Mouse (Mus musculus) neural tube, embryonic 10.5 days (tissue): ENCODE results near the gene Magi2.
"Not testable (repeated sequence)": the region's sequence is repeated elsewhere in the genome, so short reads cannot be mapped to it uniquely, and the experiment has no call there.

Source experiments
- DNase-seq: peaks from one replicate; pipeline ENCODE4 v3.0.0-alpha.2; 2017; ENCODE audit warnings: low spot score; ENCODE audit errors: extremely low spot score

Gene Magi2

GRCm38 (mm10) chr5:20227912-20228762, 1001.3 kb downstream of the Magi2 start:
- no peak for DNase-seq

GRCm38 (mm10) chr5:20231908-20232307, 1005.1 kb downstream of the Magi2 start:
- no peak for DNase-seq

DNA sequence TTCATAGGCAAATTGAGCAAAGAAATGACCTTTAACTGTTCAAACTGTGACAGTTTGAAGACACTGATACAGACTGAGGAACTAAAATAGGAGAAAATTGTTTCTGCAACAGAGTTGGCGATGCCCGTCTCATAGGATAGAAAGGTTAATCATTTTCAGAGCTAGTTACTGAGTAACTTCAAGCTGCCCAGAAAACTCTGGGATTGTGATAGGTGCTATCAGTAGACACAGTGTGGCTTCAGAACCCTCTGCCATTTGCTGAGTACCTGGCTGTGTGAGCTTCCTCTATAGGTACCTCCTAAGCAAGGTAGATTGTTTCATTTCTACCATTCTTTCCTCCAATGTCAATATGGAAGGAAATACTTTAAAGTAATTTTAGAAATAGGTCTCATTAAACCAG, 1014.7 kb downstream of the Magi2 start:
- no peak for DNase-seq

GRCm38 (mm10) chr5:20242496-20242895, 1015.7 kb downstream of the Magi2 start:
- DNase-seq, result no peak

DNA sequence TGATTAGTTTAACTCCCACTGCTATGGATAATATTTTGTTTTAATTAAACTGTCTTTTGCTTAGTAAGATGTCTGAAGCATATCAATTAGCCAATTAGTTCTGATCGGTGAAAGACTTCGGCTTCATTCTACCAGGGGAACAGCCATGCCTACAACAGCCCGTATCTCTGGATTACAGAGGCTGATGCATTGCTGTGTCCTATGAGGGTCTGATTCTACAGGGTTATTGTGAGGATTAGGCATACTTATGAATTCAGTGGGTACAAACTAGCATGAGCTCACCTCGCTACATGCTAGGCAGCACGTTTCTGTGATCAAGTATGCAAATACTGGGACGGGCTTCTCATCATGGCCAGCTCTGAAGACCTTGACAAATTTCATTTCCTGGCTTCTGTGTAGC, 1022.5 kb downstream of the Magi2 start:
- DNase-seq, result no peak

DNA sequence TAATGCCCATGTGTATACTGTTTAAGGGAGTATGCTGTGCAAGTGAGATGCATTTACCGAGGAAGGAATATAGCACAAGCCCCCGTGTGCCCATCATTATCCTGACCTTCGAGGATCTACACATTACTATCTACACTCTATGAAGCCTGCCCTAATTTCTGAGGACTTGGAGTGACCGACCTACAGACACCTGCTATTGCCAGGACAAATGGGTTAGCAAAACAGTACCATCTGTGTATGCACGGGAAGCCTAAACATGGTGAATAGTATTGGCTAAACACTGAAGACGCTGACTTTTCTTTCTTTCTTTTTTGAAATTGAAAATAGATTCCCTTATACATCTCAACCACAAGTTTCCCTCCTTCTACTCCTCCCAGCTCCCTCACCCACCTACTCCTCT, 1024.7 kb downstream of the Magi2 start:
- DNase-seq, result no peak

DNA sequence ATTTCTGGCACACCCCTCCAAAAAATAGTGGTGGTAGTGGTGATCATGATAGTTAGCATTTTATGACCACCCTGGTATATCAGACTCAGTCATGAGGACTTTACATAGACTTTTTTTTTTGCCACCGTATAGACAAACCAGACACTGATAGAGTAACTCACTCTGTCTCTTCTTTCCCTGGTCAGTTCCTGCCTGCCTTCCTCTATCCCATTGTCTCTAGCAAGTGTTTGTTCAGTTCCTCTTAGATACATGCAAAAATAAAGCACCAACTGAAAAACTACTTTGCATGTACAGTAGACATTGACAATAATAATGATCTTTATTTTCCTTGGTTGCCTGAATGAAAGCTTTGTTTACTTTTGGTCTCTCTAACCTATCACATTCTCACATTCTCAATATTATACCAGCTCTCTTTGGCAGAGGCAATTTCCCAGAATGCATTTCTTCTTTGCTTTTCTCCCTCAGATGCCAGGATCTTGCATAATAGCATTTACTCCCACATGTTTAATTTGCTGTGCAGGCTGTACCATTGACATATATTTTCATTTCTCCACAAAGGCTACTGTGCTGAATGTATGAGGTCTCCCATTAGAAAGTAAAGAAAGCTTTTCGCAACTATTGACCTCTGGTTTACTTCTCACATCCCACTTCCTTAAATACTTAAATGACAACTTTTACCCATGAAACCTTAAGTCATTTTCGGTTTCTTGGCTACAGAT, 1029.5 kb downstream of the Magi2 start:
- no peak for DNase-seq

- no peak for DNase-seq
Measured at GRCm38 (mm10) chr5:20256933-20257332, 1030.1 kb downstream of the Magi2 start.

GRCm38 (mm10) chr5:20257419-20257818, 1030.6 kb downstream of the Magi2 start:
- DNase-seq, result no peak

DNA sequence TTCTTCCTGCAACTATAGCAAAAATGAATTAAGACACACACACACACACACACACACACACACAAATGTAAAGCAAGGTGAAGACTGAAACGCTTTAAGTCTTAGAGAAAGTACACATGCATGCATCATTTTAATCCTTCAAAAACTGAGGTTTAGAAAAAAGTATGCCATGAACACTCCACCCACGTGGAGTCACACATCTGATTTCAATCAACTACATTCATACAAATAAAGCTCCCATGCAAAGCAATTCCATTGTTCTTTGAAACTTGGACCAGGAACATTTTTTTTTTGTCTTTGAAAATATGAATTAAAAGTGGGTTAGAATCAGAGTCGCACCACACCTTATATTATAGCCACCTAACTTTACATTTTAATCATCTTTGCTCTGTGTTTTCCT, 1032.9 kb downstream of the Magi2 start:
- DNase-seq, result no peak

DNA sequence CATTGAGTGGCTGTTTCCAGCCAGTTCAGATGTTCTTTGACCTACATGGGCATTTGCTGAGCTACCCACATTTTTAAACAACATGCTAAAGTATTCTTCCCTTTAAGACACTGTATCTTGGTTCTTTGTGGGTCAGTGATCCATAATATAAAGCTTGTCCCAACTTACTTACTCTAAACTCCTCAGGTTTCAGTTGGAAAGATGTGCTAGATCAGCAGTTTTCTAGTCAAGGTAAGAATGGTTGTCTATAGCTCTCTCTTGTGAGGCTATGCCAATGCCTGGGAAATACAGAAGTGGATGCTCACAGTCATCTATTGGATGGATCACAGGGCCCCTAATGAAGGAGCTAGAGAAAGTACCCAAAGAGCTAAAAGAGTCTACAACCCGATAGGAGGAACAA, 1045.8 kb downstream of the Magi2 start:
- not testable (repeated sequence) for DNase-seq

GRCm38 (mm10) chr5:20275632-20276031, 1048.8 kb downstream of the Magi2 start:
- DNase-seq, result no peak

- DNase-seq, result no peak
Measured at GRCm38 (mm10) chr5:20285080-20285840, 1058.4 kb downstream of the Magi2 start.

DNA sequence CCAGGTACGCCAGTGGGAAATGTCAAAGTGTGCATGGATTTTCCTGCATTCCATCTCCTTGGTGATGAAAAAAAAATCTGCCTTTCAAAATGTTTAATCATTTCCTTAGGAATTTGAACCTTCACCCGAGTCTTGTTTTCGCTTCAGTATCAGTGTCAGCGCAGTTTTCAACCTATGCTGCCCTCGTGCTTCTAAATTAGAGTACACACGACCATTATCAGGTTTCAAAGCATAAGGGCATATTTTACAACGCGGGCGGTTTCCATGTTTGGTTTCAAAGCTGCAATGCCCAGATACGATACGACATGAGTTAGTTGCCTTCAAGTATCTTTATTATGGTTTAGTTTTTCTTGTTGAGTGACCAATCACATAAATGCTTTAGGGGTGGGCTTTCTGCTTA, 1067.7 kb downstream of the Magi2 start:
- no peak for DNase-seq

- no peak for DNase-seq
Measured at GRCm38 (mm10) chr5:20299816-20300215, 1073.0 kb downstream of the Magi2 start.

- DNase-seq, result no peak
Measured at GRCm38 (mm10) chr5:20303056-20303965, 1076.5 kb downstream of the Magi2 start.

DNA sequence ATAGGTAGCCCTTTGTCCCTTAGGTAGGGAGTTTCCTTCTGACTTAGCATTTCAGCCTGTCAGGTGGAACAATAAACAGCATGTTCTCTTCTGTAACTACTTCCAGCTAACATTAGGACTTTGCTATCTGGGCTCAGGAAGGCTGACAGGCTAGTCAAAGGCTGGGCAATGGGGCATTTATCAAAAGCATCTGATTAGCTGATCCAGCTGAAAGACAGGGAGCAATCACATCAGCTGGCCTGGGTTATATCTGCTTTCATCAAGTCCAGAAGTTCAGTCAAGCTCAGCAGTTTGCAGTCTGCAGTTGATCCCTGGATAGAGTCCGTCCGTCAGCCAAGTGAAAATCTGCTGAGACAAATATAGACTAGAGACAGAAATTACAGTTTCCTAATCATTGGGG, 1094.1 kb downstream of the Magi2 start:
- no peak for DNase-seq

GRCm38 (mm10) chr5:20325290-20325689, 1098.5 kb downstream of the Magi2 start:
- DNase-seq, result no peak

DNA sequence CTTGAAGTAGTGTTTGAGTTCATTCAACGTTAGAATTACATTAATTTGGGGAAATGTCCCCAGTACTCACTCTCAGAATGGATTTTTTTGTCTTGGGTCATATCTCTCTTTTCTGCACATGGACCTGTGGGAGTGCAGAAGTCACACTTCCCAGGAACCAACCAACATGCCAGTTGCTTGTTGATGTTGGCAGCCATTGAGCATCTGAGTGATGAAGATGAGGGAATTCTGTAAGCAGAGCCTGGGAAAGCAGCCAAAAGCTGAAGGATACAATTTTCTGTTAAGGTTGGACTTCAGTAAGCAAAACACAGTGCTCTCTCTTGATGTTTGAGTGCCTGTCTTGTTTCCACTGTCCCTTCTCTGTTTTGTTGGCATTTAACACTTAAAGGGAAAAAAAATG, 1102.1 kb downstream of the Magi2 start:
- no peak for DNase-seq

DNA sequence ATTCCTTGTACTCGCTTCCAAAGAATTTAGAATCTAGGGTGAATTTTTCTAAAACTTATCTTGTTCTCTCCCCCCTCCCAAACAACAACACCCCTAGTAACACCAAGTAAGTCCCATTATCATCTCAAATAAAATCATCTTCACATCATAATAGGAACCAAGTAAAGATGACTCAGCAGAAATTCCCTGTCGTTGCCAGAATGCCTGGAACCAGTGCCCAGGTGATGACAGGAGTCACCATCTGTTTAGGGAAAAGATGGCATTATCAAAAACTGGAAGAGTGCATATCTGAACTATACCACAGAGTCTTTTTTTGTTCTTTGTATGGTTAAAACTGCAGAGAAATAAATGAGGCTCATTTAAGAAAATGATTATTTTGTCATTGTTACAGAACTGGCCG, 1103.2 kb downstream of the Magi2 start:
- DNase-seq, result no peak

DNA sequence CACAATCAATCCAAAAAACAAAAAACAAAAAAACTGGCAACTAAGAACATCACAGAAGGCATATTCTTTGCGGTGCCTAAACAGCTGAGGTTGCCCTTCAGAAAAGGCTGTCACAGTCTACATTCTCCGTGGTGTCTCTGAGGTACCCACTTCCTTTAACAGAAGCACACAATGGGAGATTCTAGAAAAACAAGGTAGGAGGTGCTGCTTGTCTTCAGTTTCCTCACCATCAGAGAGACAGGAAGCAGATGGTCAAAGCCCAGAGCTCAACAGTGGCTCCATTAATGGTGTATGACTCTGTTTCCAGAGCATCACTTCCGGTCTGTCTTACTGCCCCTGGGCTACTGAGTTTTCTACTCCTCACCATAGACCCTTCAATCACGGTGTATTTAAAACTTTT, 1105.7 kb downstream of the Magi2 start:
- no peak for DNase-seq
